Mouse (Mus musculus) gastrocnemius, adult 2 months (tissue): Measurements from ENCODE around the gene Arfgap3. TPM values are rescaled to one million over a fixed set of nuclear protein-coding genes. Genes with fewer than 3 reads are reported as not detected.
"Not testable (repeated sequence)": the region's sequence is repeated elsewhere in the genome, so short reads cannot be mapped to it uniquely, and the experiment has no call there.

Experiments
- DNase-seq: peaks from one replicate; pipeline ENCODE4 v3.0.0; 2022
- H3K27ac ChIP-seq: fragments of 200-600 bp; 2 replicates; pipeline ENCODE4 v1.8.1; 2022; ENCODE audit warnings: mild to moderate bottlenecking
- H3K4me3 ChIP-seq: fragments of 200-600 bp; 2 replicates; pipeline ENCODE4 v1.8.1; 2022; ENCODE audit warnings: mild to moderate bottlenecking, moderate library complexity
- CTCF ChIP-seq: fragments of 200-600 bp; IDR thresholded peaks from 2 replicates; pipeline ENCODE4 v1.8.1; 2022; ENCODE audit warnings: antibody characterized with exemption, mild to moderate bottlenecking, moderate library complexity
- intact Hi-C: fragments of 180-260 bp; cut with DNase I; formaldehyde crosslinking; loops from one replicate; pipeline ENCODE4 v1.15.1; 2025
- total RNA-seq, 2 experiments: library from RNA; stranded (reverse); gene quantifications; 2 replicates each; pipeline ENCODE4 v1.2.3; 2021

Gene Arfgap3
- total RNA-seq, 2 experiments from 2014 or later = 6.0 to 6.7 TPM

DNA sequence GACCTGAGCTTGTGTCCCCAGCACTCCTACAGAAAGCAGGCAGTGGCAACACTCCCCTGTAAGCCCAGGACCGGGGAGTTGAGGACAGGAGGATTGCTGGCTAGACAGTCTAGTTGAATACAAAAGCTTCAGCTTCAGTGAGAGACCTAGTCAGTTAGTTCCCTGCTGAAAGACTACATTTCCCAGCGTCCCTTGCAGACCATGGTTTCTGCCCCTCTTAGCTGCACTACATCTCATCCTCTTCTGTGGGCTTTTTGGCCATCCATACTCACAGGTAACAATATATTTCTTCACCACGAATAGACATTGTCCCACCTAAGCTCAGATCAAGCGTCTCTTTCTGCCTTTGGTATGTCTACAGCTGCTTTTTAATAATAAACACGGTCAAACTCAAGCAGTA, 67.7 kb downstream of the Arfgap3 start:
- H3K4me3 ChIP-seq = no peak overlapping the region
- H3K27ac ChIP-seq = no peak overlapping the region
- no peak for DNase-seq
- intact Hi-C loops = no loop called here
- TF ChIP-seq CTCF = no peak

DNA sequence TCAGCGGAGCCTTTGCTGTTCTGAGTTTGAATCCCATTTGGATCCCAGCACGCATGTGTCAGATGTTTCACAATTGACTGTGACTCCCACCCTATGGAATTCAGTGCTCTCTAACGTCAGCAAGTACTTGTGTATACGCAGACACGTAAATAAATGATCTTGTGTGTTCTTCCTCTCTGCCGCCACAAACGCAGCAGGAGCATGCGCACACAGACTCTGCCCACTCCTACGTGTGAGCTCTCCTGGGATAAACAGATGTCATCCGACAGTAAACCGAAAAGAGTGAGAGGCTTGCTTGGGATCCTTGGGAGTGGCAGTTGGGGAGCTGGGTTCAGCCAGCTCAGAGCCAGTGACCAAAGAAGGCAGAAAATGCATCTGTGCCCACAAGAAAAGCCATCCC, 68.7 kb downstream of the Arfgap3 start:
- TF ChIP-seq CTCF = no peak
- no peak for DNase-seq
- H3K27ac ChIP-seq = no peak overlapping the region
- no peak overlapping the region for H3K4me3 ChIP-seq
- intact Hi-C loops = no loop called here

- no peak for TF ChIP-seq CTCF
- no peak overlapping the region for H3K4me3 ChIP-seq
- no peak for DNase-seq
- no peak overlapping the region for H3K27ac ChIP-seq
- intact Hi-C loops = no loop called here
Measured at GRCm38 (mm10) chr15:83278579-83278978, 71.5 kb downstream of the Arfgap3 start.

GRCm38 (mm10) chr15:83277451-83277850, 72.6 kb downstream of the Arfgap3 start:
- no peak overlapping the region for H3K4me3 ChIP-seq
- TF ChIP-seq CTCF = no peak
- intact Hi-C loops = no loop called here
- DNase-seq = no peak
- no peak overlapping the region for H3K27ac ChIP-seq

DNA sequence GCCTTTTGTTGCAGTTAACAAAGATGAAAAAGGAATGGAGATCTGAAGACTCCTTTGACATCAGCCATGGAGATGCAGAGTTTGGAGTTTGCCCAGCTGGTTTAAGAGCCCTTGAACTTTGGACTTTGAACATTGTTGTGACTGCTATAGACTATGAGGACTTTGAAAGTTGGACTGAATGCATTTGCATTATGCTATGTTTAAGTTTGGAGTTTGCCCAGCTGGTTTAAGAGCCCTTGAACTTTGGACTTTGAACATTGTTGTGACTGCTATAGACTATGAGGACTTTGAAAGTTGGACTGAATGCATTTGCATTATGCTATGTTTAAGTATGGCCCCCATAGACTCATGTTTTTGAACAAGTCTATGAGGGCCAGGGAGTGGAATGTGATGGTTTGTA, 75.8 kb downstream of the Arfgap3 start:
- H3K27ac ChIP-seq, intact Hi-C loops, H3K4me3 ChIP-seq, DNase-seq: not testable (repeated sequence)

- no peak for DNase-seq
- H3K27ac ChIP-seq = no peak overlapping the region
- intact Hi-C loops = no loop called here
- H3K4me3 ChIP-seq = no peak overlapping the region
- no peak for TF ChIP-seq CTCF
Measured at GRCm38 (mm10) chr15:83273017-83273416, 77.0 kb downstream of the Arfgap3 start.

DNA sequence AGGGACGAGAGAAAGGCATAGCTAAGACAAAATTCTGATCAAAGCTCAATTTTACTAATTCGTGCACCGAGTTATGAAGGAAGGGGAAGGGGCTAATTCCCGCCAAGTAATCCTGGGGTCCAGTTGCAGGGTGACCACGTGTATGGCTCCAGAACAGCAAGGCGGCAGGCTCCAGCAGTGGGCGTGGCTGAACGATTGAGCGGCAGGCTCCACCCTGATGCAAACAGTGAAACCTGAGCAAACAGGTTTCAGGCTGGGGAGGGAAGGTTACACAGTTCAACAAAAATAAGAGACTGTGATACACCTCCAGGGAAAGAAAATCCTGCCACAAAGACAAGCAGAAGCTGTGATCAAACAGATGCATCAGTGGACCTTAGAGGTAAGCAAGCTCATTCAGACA, 78.8 kb downstream of the Arfgap3 start:
- H3K27ac ChIP-seq, intact Hi-C loops: not testable (repeated sequence)

DNA sequence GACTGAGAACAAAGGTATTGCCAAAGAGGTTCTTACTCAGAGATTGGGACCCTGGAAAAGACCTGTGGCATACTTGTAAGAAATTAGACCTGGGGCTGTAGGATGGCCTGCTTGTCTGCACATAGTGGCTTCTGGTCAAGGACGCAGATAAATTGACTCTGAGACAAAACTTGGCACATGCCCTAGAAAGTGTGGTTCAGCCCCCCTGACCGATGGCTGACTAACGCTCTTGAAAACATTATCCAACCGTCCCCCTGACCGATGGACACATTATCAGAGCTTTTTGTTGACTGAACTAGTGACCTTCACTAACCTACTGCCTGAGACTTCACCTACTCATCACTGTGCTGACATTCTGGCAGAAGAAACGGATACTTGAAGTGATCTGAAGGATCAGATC, 80.1 kb downstream of the Arfgap3 start:
- intact Hi-C loops = not testable (repeated sequence)

More for the DNA sequence above, 78.8 kb downstream of the Arfgap3 start:
- not testable (repeated sequence) for H3K4me3 ChIP-seq, DNase-seq

DNA sequence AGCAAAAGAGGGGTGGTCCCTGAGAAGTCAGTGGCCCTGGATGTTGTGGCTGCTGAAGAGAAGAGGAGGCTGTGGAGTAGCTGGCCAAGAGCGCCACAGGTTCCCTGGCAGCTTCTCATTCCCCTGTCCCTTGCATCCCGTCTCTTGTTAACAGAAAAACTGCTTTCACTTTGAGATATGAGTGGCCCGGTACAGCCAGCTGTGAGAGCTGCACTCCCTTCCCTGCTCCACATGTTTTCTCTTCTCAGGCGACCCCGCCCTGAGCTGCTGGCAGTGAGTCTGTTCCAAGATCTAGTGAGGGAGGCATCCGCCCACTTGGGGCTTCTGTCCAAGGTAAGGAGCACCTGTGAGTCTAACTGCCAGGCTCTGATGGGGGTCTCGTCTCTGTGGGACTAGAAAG, 81.6 kb downstream of the Arfgap3 start:
- peak; percentile 46 for DNase-seq
- Histone ChIP-seq H3K27ac (peak overlapping the region; percentile 73), H3K4me3 (peak overlapping the region; percentile 56)
- intact Hi-C loops = not testable (repeated sequence)

More for the DNA sequence above, 80.1 kb downstream of the Arfgap3 start:
- not testable (repeated sequence) for H3K27ac ChIP-seq, DNase-seq, H3K4me3 ChIP-seq

- TF ChIP-seq CTCF = no peak
- intact Hi-C loops = no loop called here
- DNase-seq = no peak
- Histone ChIP-seq H3K27ac (no peak overlapping the region), H3K4me3 (no peak overlapping the region)
Measured at GRCm38 (mm10) chr15:83265269-83265668, 84.8 kb downstream of the Arfgap3 start.

DNA sequence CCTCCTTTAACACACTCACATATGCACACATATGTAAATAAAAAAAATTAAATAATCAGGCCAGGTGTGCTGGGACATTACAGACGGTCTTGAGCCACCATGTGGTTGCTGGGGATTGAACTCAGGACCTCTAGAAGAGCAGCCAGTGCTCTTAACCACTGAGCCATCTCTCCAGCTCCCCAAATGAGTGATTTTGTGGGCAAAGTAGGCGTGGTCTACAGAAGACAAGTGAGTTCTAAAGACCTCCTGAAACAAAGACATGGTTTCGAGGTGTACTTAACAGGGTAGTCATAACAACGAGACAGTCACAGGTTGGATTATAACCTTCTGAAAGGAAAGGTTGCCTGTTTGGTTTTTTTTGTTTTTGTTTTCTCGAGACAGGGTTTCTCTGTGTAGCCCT, 86.6 kb downstream of the Arfgap3 start:
- intact Hi-C loops = no loop called here
- Histone ChIP-seq H3K4me3 (no peak overlapping the region), H3K27ac (no peak overlapping the region)
- TF ChIP-seq CTCF = no peak
- no peak for DNase-seq

DNA sequence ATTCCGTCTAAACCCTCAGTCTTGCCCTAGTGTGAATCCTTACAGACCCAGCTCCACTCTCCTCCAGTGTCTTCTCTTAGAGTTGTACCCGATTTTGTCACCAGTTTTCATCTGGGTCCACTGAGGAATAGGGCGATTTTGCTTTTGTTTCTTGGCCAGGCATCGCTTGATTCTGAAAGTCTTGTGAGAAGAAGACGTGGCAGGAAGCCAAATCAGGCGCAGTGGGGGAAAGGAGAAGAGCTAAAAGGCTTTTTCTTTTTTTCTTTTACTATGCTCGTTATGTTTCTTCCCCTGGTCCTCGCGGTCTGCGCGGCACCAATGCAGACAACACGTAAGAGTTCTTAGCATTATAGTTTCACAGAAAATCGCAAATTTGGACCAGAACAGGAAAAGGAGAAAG, 92.1 kb downstream of the Arfgap3 start:
- Histone ChIP-seq H3K4me3 (no peak overlapping the region), H3K27ac (no peak overlapping the region)
- TF ChIP-seq CTCF = no peak
- intact Hi-C loops = no loop called here
- DNase-seq = peak; percentile 44

GRCm38 (mm10) chr15:83256491-83256890, 93.6 kb downstream of the Arfgap3 start:
- intact Hi-C loops = no loop called here
- DNase-seq = no peak
- no peak overlapping the region for H3K27ac ChIP-seq
- H3K4me3 ChIP-seq = no peak overlapping the region
- TF ChIP-seq CTCF = no peak

DNA sequence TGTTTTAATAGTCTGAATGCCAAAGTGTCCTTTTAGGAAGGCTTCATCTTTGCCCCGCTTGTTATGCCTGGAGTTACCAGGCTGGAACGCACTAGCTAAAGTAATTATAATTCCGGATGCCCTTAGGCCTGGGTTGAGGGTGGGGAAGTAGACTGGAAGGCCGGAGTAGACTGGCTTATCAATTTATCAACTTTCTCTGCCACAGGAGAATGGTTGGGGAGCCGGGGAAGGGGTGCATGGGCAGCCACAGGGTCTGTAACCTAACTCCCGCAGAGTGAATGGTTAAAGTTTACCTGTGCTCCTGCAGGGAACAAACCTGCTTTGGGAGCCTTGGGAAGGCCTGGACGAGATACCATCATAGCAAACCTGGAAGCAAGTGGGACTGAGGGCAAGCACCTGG, 94.1 kb downstream of the Arfgap3 start:
- DNase-seq = no peak
- no peak overlapping the region for H3K4me3 ChIP-seq
- no peak for TF ChIP-seq CTCF
- intact Hi-C loops = no loop called here
- no peak overlapping the region for H3K27ac ChIP-seq
